12 mouse cellular contexts compared by ENCODE assay signal in the genomic region with DNA sequence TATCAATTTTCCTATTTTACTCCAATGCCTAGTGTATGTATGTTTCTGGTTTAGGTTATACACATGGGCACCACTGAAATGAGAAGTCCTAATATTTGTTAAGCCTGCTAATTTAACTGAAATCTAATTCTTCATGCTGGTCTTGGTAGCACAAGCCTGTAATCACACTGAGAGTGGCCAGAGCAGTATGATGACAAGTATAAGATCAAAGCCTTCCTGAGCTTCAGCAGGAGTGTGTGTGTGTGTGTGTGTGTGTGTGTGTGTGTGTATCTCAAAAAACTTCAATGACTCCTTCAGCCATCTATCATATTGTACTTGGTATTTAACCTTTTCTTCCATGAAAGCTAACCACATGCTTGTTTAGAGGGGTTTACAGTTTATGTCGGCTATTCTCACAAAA.
A peak's percentile ranks its signal among the peaks of the same experiment; 100 is the strongest.
DNase-seq lines count a peak whose midpoint lies in the region; ATAC-seq and TF ChIP-seq lines count a peak whose summit lies in the region.
"Had no signal": no experiment of that assay in that cellular context is flagged by ENCODE, and none has a peak within 500 bp of the region (broad histone marks: within the 10 kb centered on the region; RNA-seq: fewer than 3 reads in every experiment).

No protein-coding gene starts in this region.

- H3K4me2 ChIP-seq in forebrain, postnatal 0 days (ENCODE audit: low read depth): no peak overlapping the region
- H3K4me2 ChIP-seq in forebrain, embryonic 11.5 days (ENCODE audit: low read depth, low read length, severe bottlenecking): no peak overlapping the region
- no peak overlapping the region for H3K4me2 ChIP-seq in lung, embryonic 16.5 days (ENCODE audit: low read depth, low read length)
- H3K4me2 ChIP-seq in myocyte (ENCODE audit: low read depth): peak overlapping the region; percentile 60

- peak overlapping the region; percentile 36; the same call in 1 of the 2 replicates for H3K27ac ChIP-seq in forebrain, postnatal 0 days (ENCODE audit: low read depth, low read length)
- H3K27ac ChIP-seq in forebrain, embryonic 11.5 days (ENCODE audit: low read depth, low read length): no peak overlapping the region
- no peak overlapping the region for H3K27ac ChIP-seq in lung, embryonic 16.5 days (ENCODE audit: low read length)
- H3K27ac ChIP-seq in embryonic fibroblast, embryonic 13.5 days (ENCODE audit: insufficient read depth, low read length): peak overlapping the region; percentile 73; the same call in 1 of the 2 replicates
- H3K27ac ChIP-seq: embryonic facial prominence, embryonic 13.5 days; midbrain, embryonic 10.5 days had no signal

- WGBS in forebrain, postnatal 0 days: 44% methylated on average over 1 of the region's 1 CpGs
- 66% methylated on average over 1 of the region's 1 CpGs for WGBS in forebrain, embryonic 11.5 days
- WGBS in lung, embryonic 16.5 days: 18% methylated on average over 1 of the region's 1 CpGs

- no peaks in the 10 kb centered on the region for H3K27me3 ChIP-seq in forebrain, postnatal 0 days (ENCODE audit: insufficient read depth, low read length)
- H3K27me3 ChIP-seq in forebrain, embryonic 11.5 days (ENCODE audit: control insufficient read depth, insufficient read depth, low read length): no peaks in the 10 kb centered on the region
- no peaks in the 10 kb centered on the region for H3K27me3 ChIP-seq in lung, embryonic 16.5 days (ENCODE audit: control insufficient read depth, insufficient read depth, low read depth, low read length)
- H3K27me3 ChIP-seq in myocyte (ENCODE audit: control insufficient read depth, insufficient read depth, insufficient read length): no peaks in the 10 kb centered on the region
- H3K27me3 ChIP-seq: embryonic facial prominence, embryonic 13.5 days had no signal

- no peak overlapping the region for H3ac ChIP-seq in myocyte (ENCODE audit: control insufficient read depth, insufficient read length)

- no peak overlapping the region for H3K4me3 ChIP-seq in forebrain, postnatal 0 days (ENCODE audit: low read depth, low read length)
- H3K4me3 ChIP-seq in forebrain, embryonic 11.5 days (ENCODE audit: low read depth, low read length): no peak overlapping the region
- H3K4me3 ChIP-seq in lung, embryonic 16.5 days (ENCODE audit: low read length): no peak overlapping the region
- H3K4me3 ChIP-seq in embryonic fibroblast, embryonic 13.5 days (ENCODE audit: insufficient read depth, low read length): no peak overlapping the region
- no peak overlapping the region for H3K4me3 ChIP-seq in myocyte
- H3K4me3 ChIP-seq: embryonic facial prominence, embryonic 13.5 days; midbrain, embryonic 10.5 days had no signal

- ATAC-seq in forebrain, postnatal 0 days: 0 out of 2 replicates have a peak, but pooled peaks have one; percentile 2
- no peak for ATAC-seq in forebrain, embryonic 11.5 days (replicated peaks; ENCODE audit: low FRiP score)
- peak; percentile 23; the same call in 1 of the 2 replicates for ATAC-seq in lung, embryonic 16.5 days (ENCODE audit: low read depth)

- H3K4me1 ChIP-seq in forebrain, postnatal 0 days (ENCODE audit: insufficient read depth): no peaks in the 10 kb centered on the region
- H3K4me1 ChIP-seq in forebrain, embryonic 11.5 days (replicated peaks; ENCODE audit: control insufficient read depth, insufficient read depth, low read length): no peaks in the 10 kb centered on the region
- H3K4me1 ChIP-seq in lung, embryonic 16.5 days (replicated peaks; ENCODE audit: control insufficient read depth, insufficient read depth, low read length): peaks cover 7% of the 10 kb centered on the region; the same call in 1 of the 2 replicates
- no peaks in the 10 kb centered on the region; the same call in 1 of the 2 replicates for H3K4me1 ChIP-seq in embryonic fibroblast, embryonic 13.5 days (ENCODE audit: control insufficient read depth, insufficient read depth, low read length)

- no peak for DNase-seq in forebrain, postnatal 0 days
- no peak for DNase-seq in forebrain, embryonic 11.5 days (ENCODE audit: low spot score)
- no peak for DNase-seq in lung, postnatal 25 days (ENCODE audit: low spot score)
- DNase-seq in spleen, adult 18-20 months: no peak
- DNase-seq: adrenal gland, postnatal 10 days; kidney, adult 18-20 months; thymus, postnatal 4 days had no signal

- H3K9me3 ChIP-seq in forebrain, postnatal 0 days (ENCODE audit: low read length): no peaks in the 10 kb centered on the region
- H3K9me3 ChIP-seq in forebrain, embryonic 11.5 days (ENCODE audit: control insufficient read depth, low read length): no peaks in the 10 kb centered on the region
- H3K9me3 ChIP-seq in lung, embryonic 16.5 days (ENCODE audit: control insufficient read depth, low read length): no peaks in the 10 kb centered on the region
- H3K9me3 ChIP-seq: embryonic facial prominence, embryonic 13.5 days; midbrain, embryonic 10.5 days had no signal

- TF ChIP-seq POLR2A in embryonic fibroblast, embryonic 13.5 days (IDR thresholded peaks at IDR 0.05; ENCODE audit: low read depth, low read length): no peak
- TF ChIP-seq POLR2A in myocyte (IDR thresholded peaks at IDR 0.05; ENCODE audit: insufficient read length, low read depth): no peak

- H3K9ac ChIP-seq in forebrain, postnatal 0 days: no peak overlapping the region
- H3K9ac ChIP-seq in forebrain, embryonic 11.5 days (ENCODE audit: low read length): no peak overlapping the region
- no peak overlapping the region for H3K9ac ChIP-seq in lung, embryonic 16.5 days (ENCODE audit: low read length)
- H3K9ac ChIP-seq: embryonic facial prominence, embryonic 13.5 days had no signal

- no peaks in the 10 kb centered on the region for H3K79me2 ChIP-seq in myocyte (ENCODE audit: control insufficient read depth, insufficient read depth)

- no peak for TF ChIP-seq CTCF in forebrain, postnatal 0 days (IDR thresholded peaks at IDR 0.05; ENCODE audit: low read depth)
- TF ChIP-seq CTCF in embryonic fibroblast, embryonic 13.5 days (IDR thresholded peaks at IDR 0.05; ENCODE audit: borderline replicate concordance, insufficient read depth, low read length): no peak

- H3K36me3 ChIP-seq in forebrain, postnatal 0 days (ENCODE audit: insufficient read depth): no peaks in the 10 kb centered on the region
- H3K36me3 ChIP-seq in forebrain, embryonic 11.5 days (ENCODE audit: control insufficient read depth, insufficient read depth, low read length): no peaks in the 10 kb centered on the region
- no peaks in the 10 kb centered on the region for H3K36me3 ChIP-seq in lung, embryonic 16.5 days (ENCODE audit: control insufficient read depth, insufficient read depth, low read length)
- no peaks in the 10 kb centered on the region for H3K36me3 ChIP-seq in myocyte (ENCODE audit: control insufficient read depth, insufficient read depth)
- H3K36me3 ChIP-seq: embryonic facial prominence, embryonic 13.5 days; midbrain, embryonic 10.5 days had no signal

TF ChIP-seq in myocyte, 11 proteins besides CTCF, POLR2A, EP300 and RAD21:
- TF ChIP-seq SRF (IDR thresholded peaks at IDR 0.05; ENCODE audit: control insufficient read depth, insufficient read length, low read depth): no peak
- no peak for TF ChIP-seq POLR2AphosphoS2 (IDR thresholded peaks at IDR 0.05; ENCODE audit: insufficient read length, low read depth)
- TF ChIP-seq TCF12 (IDR thresholded peaks at IDR 0.05; ENCODE audit: insufficient read depth, poor library complexity, severe bottlenecking): no peak
- no peak for TF ChIP-seq E2F4 (IDR thresholded peaks at IDR 0.05; ENCODE audit: insufficient read depth)
- no peak for TF ChIP-seq MYOG (IDR thresholded peaks at IDR 0.05; ENCODE audit: control insufficient read depth in 1 of 3, insufficient read depth in 1 of 3, insufficient read length in 2 of 3, low read depth in 2 of 3)
- no peak for TF ChIP-seq TCF3 (IDR thresholded peaks at IDR 0.05; ENCODE audit: insufficient read length, low read depth)
- TF ChIP-seq USF1 (IDR thresholded peaks at IDR 0.05; ENCODE audit: low read depth): no peak
- no peak for TF ChIP-seq MYOD1 (IDR thresholded peaks at IDR 0.05; ENCODE audit: control insufficient read depth in 1 of 3, insufficient read length in 2 of 3, low read depth in 2 of 3)
- TF ChIP-seq REST (IDR thresholded peaks at IDR 0.05; ENCODE audit: insufficient read depth, insufficient read length): no peak

Comparison
In these comparisons a context has a peak if more than half of its experiments do, and no peak if none do; other contexts are left out.
1. H3K27ac ChIP-seq: peak in forebrain, postnatal 0 days (single experiment) and embryonic fibroblast, embryonic 13.5 days (single experiment); none in forebrain, embryonic 11.5 days (single experiment) and lung, embryonic 16.5 days (single experiment).